8 mouse cellular contexts compared by ENCODE assay signal in the genomic region with DNA sequence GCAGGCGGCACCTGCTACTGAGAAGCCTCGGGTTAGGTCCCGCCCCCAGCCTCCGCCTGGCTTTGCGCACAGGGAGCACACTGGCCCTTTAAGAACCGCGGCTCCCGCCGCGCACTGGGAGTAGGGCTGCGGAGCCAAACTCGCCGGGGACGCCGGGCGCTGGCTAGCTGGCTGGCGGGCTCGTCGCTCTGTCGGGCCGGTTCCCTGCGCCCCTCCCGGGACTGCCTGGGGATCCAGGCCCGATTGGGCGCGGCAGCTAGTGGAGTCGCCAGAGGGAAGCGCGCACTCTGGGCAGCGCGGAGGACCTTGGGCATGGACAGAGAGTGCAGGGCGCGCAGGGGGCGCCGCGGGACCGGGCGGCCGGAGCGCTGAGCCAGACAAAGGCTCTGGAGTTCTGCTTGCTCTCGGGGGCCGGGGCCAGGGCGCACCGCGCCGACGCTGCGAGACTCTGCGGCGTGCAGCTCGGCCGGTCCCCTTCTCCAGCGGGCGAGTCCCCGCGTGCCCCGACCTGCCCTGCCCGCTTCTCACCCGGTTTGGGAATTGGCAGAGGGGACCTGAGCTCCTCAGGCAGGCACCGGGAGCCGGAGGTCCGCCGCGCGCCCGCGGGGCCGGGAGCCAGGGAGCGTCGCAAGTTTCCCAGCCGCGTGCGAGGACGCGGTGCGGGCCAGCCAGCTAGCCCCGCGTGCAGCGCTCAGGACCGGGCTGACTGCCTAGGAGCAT. TPM values are rescaled to one million over a fixed set of nuclear protein-coding genes. Genes with fewer than 3 reads are reported as not detected.
DNase-seq lines count a peak whose midpoint lies in the region; ATAC-seq lines count a peak whose summit lies in the region.

Mmp15 (plus strand) TSS at position 118 of the 720 bp plus-strand sequence.

- intact Hi-C loops in left cerebral cortex, postnatal 10 days (cut with DNase I): loop anchor here (5.0 kb wide), 1 partner anchor 80 kb away; the partner anchor contains the start of gene Cfap20

- H3K9ac ChIP-seq in hindbrain, embryonic 14.5 days: peak within 1 kb of the TSS; percentile 88

- H3K27me3 ChIP-seq in hindbrain, embryonic 14.5 days (ENCODE audit: control insufficient read depth, insufficient read depth, low read length): no peaks in the 10 kb centered on the region

- no peaks in the 10 kb centered on the region; the same call in 1 of the 2 replicates for H3K36me3 ChIP-seq in hindbrain, embryonic 14.5 days (replicated peaks; ENCODE audit: control insufficient read depth, insufficient read depth)

- ATAC-seq in hindbrain, embryonic 14.5 days (ENCODE audit: low FRiP score): peak; percentile 69

- under 1% methylated on average over 64 of the region's 80 CpGs for WGBS in hindbrain, embryonic 14.5 days

- H3K4me2 ChIP-seq in hindbrain, embryonic 14.5 days (replicated peaks): peak within 1 kb of the TSS; percentile 96

- H3K4me1 ChIP-seq in hindbrain, embryonic 14.5 days (replicated peaks; ENCODE audit: control insufficient read depth, insufficient read depth, low read length): peaks cover 44% of the 10 kb centered on the region

- H3K9me3 ChIP-seq in hindbrain, embryonic 14.5 days (ENCODE audit: control insufficient read depth, low read length): no peaks in the 10 kb centered on the region

- peak within 1 kb of the TSS; percentile 93 for H3K4me3 ChIP-seq in hindbrain, embryonic 14.5 days (replicated peaks; ENCODE audit: low read length)

- DNase-seq in adrenal gland, adult 2 months: peak; percentile 88
- peak; percentile 78 to 80 for DNase-seq in cerebellum, postnatal 25 days
- DNase-seq in gastrocnemius, adult 8-10 months (ENCODE audit: low spot score in 2 of 2): peak; percentile 62 to 80
- peak; percentile 65 for DNase-seq in hindbrain, embryonic 14.5 days (ENCODE audit: low spot score)
- peak in 1 of 2 experiments; percentile 87 for DNase-seq in left cerebral cortex, postnatal 10 days (ENCODE audit: extremely low spot score in 1 of 2, low spot score in 2 of 2)
- DNase-seq in lung, postnatal 4 days: peak; percentile 83 to 90
- peak; percentile 61 for DNase-seq in right cerebral cortex, postnatal 25 days
- DNase-seq in c-Kit-positive CD71-positive TER-119-positive erythroid progenitor cells, embryonic 14.5 days (ENCODE audit: low spot score): no peak

- peak within 1 kb of the TSS; percentile 88 for H3K27ac ChIP-seq in hindbrain, embryonic 14.5 days

RNA-seq across cellular contexts. Expression of gene Mmp15, which starts in this region (rescaled TPM):
- 1 to 10 TPM; 5.5 to 7.7 TPM for total RNA-seq in adrenal gland, adult 2 months (2021)
- 14.1 and 16.4 TPM in 2 replicates for polyA plus RNA-seq in adrenal gland, adult 2 months (2012; rRNA removed)
- total RNA-seq in gastrocnemius, adult 8-10 months (2022): 10 to 100 TPM; 13.0 to 18.3 (median 14.1) TPM
- polyA plus RNA-seq in hindbrain, embryonic 14.5 days (2014; fragmentation: Nextera tagmentation; extraction: Ambion mirVana): 24.6 and 26.5 TPM in 2 replicates
- total RNA-seq in left cerebral cortex, postnatal 10 days (2021): 10 to 100 TPM; 29.5 to 31.9 TPM
